Mouse (Mus musculus): ENCODE measurements around the gene Snx11. TPM values are rescaled to one million over a fixed set of nuclear protein-coding genes. Genes with fewer than 3 reads are reported as not detected.

The Snx11 gene
- polyA plus RNA-seq, 1 experiment: 9.8 TPM

DNA sequence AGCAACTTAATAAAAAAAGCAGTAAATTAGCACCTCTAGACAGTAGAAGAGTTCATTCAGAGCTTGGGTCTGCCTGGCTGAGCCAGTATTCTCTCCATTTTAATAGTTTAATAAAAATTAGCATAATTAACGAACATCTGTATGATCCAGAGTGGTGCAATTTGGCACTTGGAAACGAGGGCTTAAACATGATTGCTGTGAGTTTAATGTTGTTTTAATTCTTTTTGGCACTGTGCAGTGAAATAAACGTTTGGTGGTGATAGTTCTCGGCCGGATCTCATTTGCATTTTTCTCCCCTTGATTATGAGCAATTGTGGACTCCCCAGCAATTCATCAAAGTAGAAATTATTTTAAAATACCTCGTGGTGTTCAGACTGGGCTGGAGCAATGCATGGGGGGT lies 30.7 kb downstream of the Snx11 start:
- TF ChIP-seq FLI1 (IDR thresholded peaks at IDR 0.05; ENCODE audit: low read length) (no peak), GATA1 (IDR thresholded peaks at IDR 0.05; ENCODE audit: borderline replicate concordance, low read length) (no peak)
- peaks cover 73% of the 10 kb centered on the region for H3K27me3 ChIP-seq (replicated peaks)
- no peak overlapping the region for H3K4me3 ChIP-seq (replicated peaks)
- no peaks in the 10 kb centered on the region for H3K9me3 ChIP-seq
- no peaks in the 10 kb centered on the region for H3K36me3 ChIP-seq (replicated peaks; ENCODE audit: low read length)
- peaks cover 9% of the 10 kb centered on the region for H3K4me1 ChIP-seq

DNA sequence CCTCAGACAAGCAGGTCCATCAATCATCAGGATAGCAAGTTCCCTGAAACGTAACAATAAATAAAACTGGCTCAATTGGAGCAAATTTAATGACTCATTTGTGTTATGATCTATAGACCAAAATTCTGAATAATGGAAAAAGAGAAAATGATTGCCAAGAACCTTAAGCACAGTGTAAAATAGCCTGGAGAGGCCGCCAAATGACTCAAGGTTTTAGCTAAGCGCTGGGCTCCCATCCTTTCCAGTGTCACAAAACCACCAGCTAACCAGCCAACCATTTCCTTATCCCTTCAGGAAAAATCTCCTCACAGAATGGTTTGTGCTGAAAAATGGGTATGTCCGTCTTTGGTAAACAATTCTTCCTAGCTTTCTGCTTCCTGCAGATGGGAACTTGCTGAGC lies 33.5 kb downstream of the Snx11 start:
- Histone ChIP-seq H3K36me3 (replicated peaks; ENCODE audit: low read length) (no peaks in the 10 kb centered on the region), H3K9me3 (no peaks in the 10 kb centered on the region), H3K4me3 (replicated peaks) (no peak overlapping the region), H3K4me1 (peaks cover 9% of the 10 kb centered on the region), H3K27me3 (replicated peaks) (peaks cover 70% of the 10 kb centered on the region)
- TF ChIP-seq FLI1 (IDR thresholded peaks at IDR 0.05; ENCODE audit: low read length): no peak

DNA sequence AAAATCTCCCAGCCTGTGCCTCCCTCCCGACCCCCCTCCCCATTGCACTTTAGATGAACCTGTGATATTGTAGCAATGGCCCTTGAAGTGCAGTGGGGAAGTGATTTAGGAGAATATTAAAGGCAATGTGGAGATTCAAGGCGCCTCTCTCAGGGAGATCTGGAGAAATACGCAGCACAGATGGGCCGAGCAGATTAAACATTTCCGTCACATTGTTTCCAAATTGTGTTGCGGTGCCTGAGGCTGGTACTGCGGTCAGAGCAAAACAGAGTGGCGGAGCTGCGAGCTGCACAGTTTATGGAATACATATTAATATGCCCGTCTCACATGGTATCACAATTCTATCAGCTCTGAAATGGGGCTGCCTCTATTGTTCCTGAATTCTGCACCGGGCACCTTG lies 34.4 kb downstream of the Snx11 start:
- H3K27me3 ChIP-seq (replicated peaks): peaks cover 70% of the 10 kb centered on the region
- H3K36me3 ChIP-seq (replicated peaks; ENCODE audit: low read length): no peaks in the 10 kb centered on the region
- H3K9me3 ChIP-seq: no peaks in the 10 kb centered on the region
- no peak for TF ChIP-seq FLI1 (IDR thresholded peaks at IDR 0.05; ENCODE audit: low read length)
- no peak overlapping the region for H3K4me3 ChIP-seq (replicated peaks)
- H3K4me1 ChIP-seq: peaks cover 9% of the 10 kb centered on the region

DNA sequence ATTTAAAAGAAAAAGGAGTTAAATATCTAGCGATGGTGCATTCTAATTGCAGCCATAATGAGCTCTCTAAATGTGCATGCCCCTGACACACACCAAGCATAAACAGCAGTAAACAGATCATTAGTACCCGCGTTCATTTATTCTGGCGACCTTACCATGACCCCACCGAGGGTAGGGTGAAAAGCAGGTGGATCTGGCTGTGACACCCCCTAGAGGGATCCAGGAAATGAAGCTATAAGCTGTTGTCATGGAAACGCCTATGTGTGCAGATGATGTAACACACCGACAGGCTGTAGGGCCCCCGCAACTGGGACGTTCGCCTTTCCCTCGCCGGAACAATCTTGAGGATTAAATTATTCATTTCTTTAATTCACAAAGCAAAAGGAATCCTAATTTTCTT lies 35.4 kb downstream of the Snx11 start:
- TF ChIP-seq FLI1 (IDR thresholded peaks at IDR 0.05; ENCODE audit: low read length) (no peak), GATA1 (IDR thresholded peaks at IDR 0.05; ENCODE audit: borderline replicate concordance, low read length) (no peak)
- no peaks in the 10 kb centered on the region for H3K36me3 ChIP-seq (replicated peaks; ENCODE audit: low read length)
- no peaks in the 10 kb centered on the region for H3K9me3 ChIP-seq
- no peaks in the 10 kb centered on the region for H3K4me1 ChIP-seq
- H3K4me3 ChIP-seq (replicated peaks): no peak overlapping the region
- H3K27me3 ChIP-seq (replicated peaks): peaks cover 68% of the 10 kb centered on the region

DNA sequence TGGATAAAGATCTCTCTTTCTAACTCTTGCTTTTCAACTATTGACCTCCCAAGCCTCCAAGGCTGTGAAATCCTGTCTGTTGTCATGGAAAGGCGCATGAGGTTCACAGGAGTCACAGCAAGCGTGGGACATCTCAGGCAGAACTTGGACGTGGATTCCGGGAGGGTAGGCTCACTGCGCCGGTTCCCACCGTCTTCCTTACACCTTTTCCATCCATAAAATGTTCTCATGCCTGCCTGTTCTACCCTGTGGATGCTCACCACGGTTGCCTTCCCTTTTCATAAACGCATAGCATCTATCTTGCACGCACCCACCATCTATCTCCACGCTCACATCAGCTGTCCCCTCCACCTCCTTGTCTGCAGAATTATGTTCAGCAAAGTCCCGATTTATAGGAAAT lies 36.6 kb downstream of the Snx11 start:
- H3K9me3 ChIP-seq: no peaks in the 10 kb centered on the region
- H3K36me3 ChIP-seq (replicated peaks; ENCODE audit: low read length): no peaks in the 10 kb centered on the region
- no peaks in the 10 kb centered on the region for H3K4me1 ChIP-seq
- no peak for TF ChIP-seq GATA1 (IDR thresholded peaks at IDR 0.05; ENCODE audit: borderline replicate concordance, low read length)
- no peak for TF ChIP-seq FLI1 (IDR thresholded peaks at IDR 0.05; ENCODE audit: low read length)
- H3K27me3 ChIP-seq (replicated peaks): peaks cover 72% of the 10 kb centered on the region
- H3K4me3 ChIP-seq (replicated peaks): no peak overlapping the region

DNA sequence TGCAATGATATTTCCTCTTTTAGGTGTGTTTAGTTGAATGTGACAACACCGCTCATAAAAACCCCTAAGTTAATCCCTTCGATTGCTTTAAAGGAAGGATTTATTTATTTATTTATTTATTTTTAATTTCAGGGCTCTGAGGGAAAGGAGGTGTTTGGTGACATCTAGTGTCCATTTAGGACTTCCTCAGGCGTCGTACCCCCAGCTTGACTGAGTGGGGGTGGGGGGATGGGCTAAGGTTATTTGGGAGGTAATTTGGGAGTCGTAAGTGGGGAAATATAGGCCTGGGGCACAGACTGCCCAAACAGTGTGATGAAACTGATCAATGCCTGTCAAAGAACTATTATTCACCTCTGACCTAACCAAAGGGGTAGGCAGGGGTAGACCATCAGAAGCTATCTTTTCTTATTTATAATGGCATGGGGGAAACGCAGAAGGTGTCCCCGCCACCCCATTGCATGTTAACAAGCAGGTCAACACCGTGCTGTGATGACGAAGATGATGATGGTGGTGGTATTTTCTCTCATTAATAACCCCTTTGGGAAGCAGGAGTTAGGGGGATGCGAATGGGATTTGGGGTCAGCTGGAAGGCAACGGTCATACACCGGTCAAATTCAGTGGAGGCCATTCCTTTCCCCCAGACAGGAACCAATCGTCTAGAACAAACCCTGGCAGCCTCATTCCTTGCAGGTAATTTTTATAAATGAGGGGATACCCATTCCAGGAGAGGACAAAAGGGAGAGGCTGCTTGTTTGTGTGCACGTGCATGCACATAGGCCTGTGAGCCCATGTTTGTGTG lies 39.5 kb downstream of the Snx11 start:
- Histone ChIP-seq H3K4me1 (no peaks in the 10 kb centered on the region), H3K36me3 (replicated peaks; ENCODE audit: low read length) (no peaks in the 10 kb centered on the region), H3K4me3 (replicated peaks) (no peak overlapping the region), H3K9me3 (no peaks in the 10 kb centered on the region), H3K27me3 (replicated peaks) (peaks cover 64% of the 10 kb centered on the region)
- TF ChIP-seq GATA1 (IDR thresholded peaks at IDR 0.05; ENCODE audit: borderline replicate concordance, low read length): no peak
- no peak for TF ChIP-seq FLI1 (IDR thresholded peaks at IDR 0.05; ENCODE audit: low read length)

DNA sequence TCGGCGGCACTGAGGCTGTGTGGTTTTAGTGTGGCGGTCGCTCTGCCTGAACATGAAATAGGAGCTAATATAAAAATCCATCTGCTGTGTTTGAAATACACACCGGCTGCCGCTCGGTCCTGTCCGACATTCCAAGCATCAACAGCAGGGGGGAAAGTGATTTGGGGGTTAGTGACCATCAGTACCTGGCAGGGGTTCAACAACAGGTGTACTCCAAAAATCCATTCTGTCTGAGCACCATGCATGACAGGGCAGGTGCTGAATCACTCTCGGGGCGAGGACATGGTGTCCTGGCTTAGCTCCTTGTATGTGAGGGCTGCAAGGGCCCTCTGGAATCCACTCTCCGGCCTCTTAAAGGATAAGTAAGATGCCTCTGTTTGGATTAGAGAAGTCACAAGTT lies 41.0 kb downstream of the Snx11 start:
- H3K36me3 ChIP-seq (replicated peaks; ENCODE audit: low read length): no peaks in the 10 kb centered on the region
- H3K4me3 ChIP-seq (replicated peaks): no peak overlapping the region

DNA sequence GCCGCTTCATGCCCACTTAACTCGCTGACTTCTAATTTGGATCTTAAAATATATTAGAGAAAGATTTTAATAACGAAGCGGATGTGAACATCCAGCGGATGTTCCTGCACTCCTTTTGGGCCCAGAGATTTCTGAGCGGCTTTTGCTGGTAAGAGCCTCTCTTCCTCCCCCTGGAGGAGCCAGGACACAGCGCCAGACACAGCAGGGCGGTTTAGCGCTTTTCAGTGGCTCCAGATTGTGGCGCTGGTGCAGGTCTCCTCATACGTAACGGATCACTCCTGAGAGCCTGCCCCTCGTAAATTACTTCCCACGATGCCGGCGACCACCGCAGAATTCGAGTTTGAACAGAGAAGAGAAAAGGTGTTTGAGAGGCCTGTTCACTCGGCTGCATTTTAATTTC lies 41.5 kb downstream of the Snx11 start:
- no peak for TF ChIP-seq FLI1 (IDR thresholded peaks at IDR 0.05; ENCODE audit: low read length)
- no peak for TF ChIP-seq GATA1 (IDR thresholded peaks at IDR 0.05; ENCODE audit: borderline replicate concordance, low read length)
- H3K4me1 ChIP-seq: no peaks in the 10 kb centered on the region

More for the DNA sequence above, 41.0 kb downstream of the Snx11 start:
- TF ChIP-seq FLI1 (IDR thresholded peaks at IDR 0.05; ENCODE audit: low read length): no peak
- Histone ChIP-seq H3K27me3 (replicated peaks) (peaks cover 64% of the 10 kb centered on the region), H3K9me3 (no peaks in the 10 kb centered on the region), H3K4me1 (no peaks in the 10 kb centered on the region)

DNA sequence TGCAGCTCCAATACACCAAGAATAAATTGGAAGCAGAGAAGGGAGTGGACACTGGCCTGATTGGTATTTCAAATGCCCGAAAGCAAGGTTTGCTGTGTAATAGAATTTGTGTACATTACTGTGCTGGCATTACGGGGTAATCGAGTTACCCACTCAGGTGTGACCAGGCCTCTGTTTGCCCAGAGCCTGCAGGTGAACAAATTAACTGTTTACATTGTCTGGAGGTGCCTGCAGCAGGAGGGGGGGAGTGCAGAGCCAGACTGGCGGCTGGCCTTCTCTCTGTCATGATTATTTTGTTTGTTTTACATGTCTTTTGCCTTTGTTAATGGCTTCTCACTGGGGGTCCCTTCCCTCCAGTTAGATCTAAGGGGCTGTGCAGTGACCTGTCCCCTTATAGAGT lies 44.7 kb downstream of the Snx11 start:
- Histone ChIP-seq H3K4me1 (no peaks in the 10 kb centered on the region), H3K36me3 (replicated peaks; ENCODE audit: low read length) (no peaks in the 10 kb centered on the region), H3K27me3 (replicated peaks) (peaks cover 58% of the 10 kb centered on the region), H3K4me3 (replicated peaks) (no peak overlapping the region), H3K9me3 (no peaks in the 10 kb centered on the region)
- TF ChIP-seq GATA1 (IDR thresholded peaks at IDR 0.05; ENCODE audit: borderline replicate concordance, low read length) (no peak), FLI1 (IDR thresholded peaks at IDR 0.05; ENCODE audit: low read length) (no peak)

More for the DNA sequence above, 41.5 kb downstream of the Snx11 start:
- H3K27me3 ChIP-seq (replicated peaks): peaks cover 62% of the 10 kb centered on the region
- no peak overlapping the region for H3K4me3 ChIP-seq (replicated peaks)
- no peaks in the 10 kb centered on the region for H3K9me3 ChIP-seq
- no peaks in the 10 kb centered on the region for H3K36me3 ChIP-seq (replicated peaks; ENCODE audit: low read length)

DNA sequence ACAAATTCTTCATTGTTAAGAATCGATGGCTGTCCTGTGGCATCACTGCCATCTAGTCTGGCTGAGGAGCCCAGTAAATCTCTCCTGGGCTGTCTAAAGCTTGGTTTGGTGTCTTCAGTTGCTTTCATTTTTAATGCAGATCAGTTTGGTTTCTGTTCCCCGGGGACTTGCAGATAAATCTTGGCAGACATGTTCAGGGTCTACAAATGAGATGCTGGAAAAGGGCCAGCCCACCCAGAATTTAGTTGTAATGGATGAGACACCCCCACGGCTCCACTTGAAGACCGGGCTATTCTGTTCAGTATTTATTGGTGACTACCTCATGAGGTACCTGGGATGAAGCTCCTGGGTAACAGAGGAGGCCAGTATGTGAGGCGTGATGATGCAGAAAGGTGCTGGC lies 47.0 kb downstream of the Snx11 start:
- Histone ChIP-seq H3K36me3 (replicated peaks; ENCODE audit: low read length) (no peaks in the 10 kb centered on the region), H3K27me3 (replicated peaks) (peaks cover 53% of the 10 kb centered on the region), H3K4me1 (no peaks in the 10 kb centered on the region), H3K4me3 (replicated peaks) (no peak overlapping the region), H3K9me3 (no peaks in the 10 kb centered on the region)
- TF ChIP-seq GATA1 (IDR thresholded peaks at IDR 0.05; ENCODE audit: borderline replicate concordance, low read length): no peak
- no peak for TF ChIP-seq FLI1 (IDR thresholded peaks at IDR 0.05; ENCODE audit: low read length)

DNA sequence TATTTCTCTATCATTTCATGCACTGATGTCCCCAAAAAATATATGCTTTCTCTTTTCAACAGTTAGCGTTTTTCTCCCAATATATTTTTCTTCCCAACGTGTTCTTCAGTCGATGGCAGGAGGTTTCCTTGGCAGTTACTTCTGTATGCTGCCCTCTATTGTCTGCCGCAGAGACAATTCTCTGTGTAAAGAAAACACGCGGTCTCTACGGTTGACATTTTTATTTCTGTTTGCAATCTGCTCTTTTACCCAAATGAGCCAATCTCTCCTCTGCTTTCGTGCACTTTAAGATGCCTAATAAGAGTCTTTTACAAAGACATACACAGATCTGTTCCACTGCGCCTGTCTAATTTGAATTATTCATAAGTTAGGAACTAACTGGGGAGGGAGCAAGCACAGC lies 47.9 kb downstream of the Snx11 start:
- Histone ChIP-seq H3K9me3 (no peaks in the 10 kb centered on the region), H3K4me3 (replicated peaks) (no peak overlapping the region), H3K36me3 (replicated peaks; ENCODE audit: low read length) (no peaks in the 10 kb centered on the region), H3K4me1 (no peaks in the 10 kb centered on the region), H3K27me3 (replicated peaks) (peaks cover 52% of the 10 kb centered on the region)
- TF ChIP-seq GATA1 (IDR thresholded peaks at IDR 0.05; ENCODE audit: borderline replicate concordance, low read length): no peak
- TF ChIP-seq FLI1 (IDR thresholded peaks at IDR 0.05; ENCODE audit: low read length): no peak
